Mouse (Mus musculus) hindbrain, embryonic 16.5 days (tissue): Measurements from ENCODE around the gene Pdzd2. TPM values are rescaled to one million over a fixed set of nuclear protein-coding genes. Genes with fewer than 3 reads are reported as not detected.

ENCODE experiments used
- ATAC-seq: fragments of 200-750 bp; cut with Nextera tagmentation; 2 replicates; pipeline ENCODE4 v1.8.0; 2017; ENCODE audit warnings: moderate TSS enrichment, moderate library complexity
- H3K27ac ChIP-seq: fragments of 300-500 bp; sonication (generic); 2 replicates; pipeline ENCODE4 v1.5.1; 2014; ENCODE audit warnings: low read depth, mild to moderate bottlenecking, control low read depth, low read length, moderate library complexity
- H3K27me3 ChIP-seq: fragments of 300-500 bp; sonication (generic); replicated peaks from 2 replicates; pipeline ENCODE4 v1.6.1; 2014; ENCODE audit warnings: low read length; ENCODE audit not compliant: control insufficient read depth, insufficient read depth
- H3K36me3 ChIP-seq: fragments of 300-500 bp; sonication (generic); 2 replicates; pipeline ENCODE4 v1.6.1; 2014; ENCODE audit warnings: mild to moderate bottlenecking, low read length, moderate library complexity, mixed read lengths; ENCODE audit not compliant: control insufficient read depth, insufficient read depth
- H3K4me1 ChIP-seq: fragments of 300-500 bp; sonication (generic); 2 replicates; pipeline ENCODE4 v1.6.1; 2014; ENCODE audit warnings: low read depth, low read length; ENCODE audit not compliant: control insufficient read depth, insufficient read depth
- H3K4me2 ChIP-seq: fragments of 300-500 bp; sonication (generic); 2 replicates; pipeline ENCODE4 v1.6.1; 2014; ENCODE audit warnings: mild to moderate bottlenecking, low read length, control low read depth, moderate library complexity
- H3K4me3 ChIP-seq: fragments of 300-500 bp; sonication (generic); 2 replicates; pipeline ENCODE4 v1.5.1; 2014; ENCODE audit warnings: mild to moderate bottlenecking, low read length, control low read depth, moderate library complexity
- H3K9ac ChIP-seq: fragments of 300-500 bp; sonication (generic); 2 replicates; pipeline ENCODE4 v1.6.1; 2014; ENCODE audit warnings: low read depth, mild to moderate bottlenecking, control low read depth, low read length, moderate library complexity
- H3K9me3 ChIP-seq: fragments of 300-500 bp; sonication (generic); 2 replicates; pipeline ENCODE4 v1.6.1; 2014; ENCODE audit warnings: mild to moderate bottlenecking, low read length, moderate library complexity; ENCODE audit not compliant: control insufficient read depth
- WGBS: fragments of 180-500 bp; shearing (Covaris S2); extraction: QIAGEN DNeasy Blood & Tissue Kit; methylation state at CpG from one replicate; pipeline ENCODE4 v1.1.7; 2014; 5-methylcytosine and 5-hydroxymethylcytosine counted together
- polyA plus RNA-seq: library from polyadenylated mRNA; unstranded; fragments of >200 nt; fragmentation: Nextera tagmentation; extraction: Ambion mirVana; gene quantifications from 2 replicates; pipeline ENCODE4 v1.2.1, GENCODE M21; 2015

Pdzd2 gene
- polyA plus RNA-seq, 1 experiment from 2014 or later, result 19.5 TPM

DNA sequence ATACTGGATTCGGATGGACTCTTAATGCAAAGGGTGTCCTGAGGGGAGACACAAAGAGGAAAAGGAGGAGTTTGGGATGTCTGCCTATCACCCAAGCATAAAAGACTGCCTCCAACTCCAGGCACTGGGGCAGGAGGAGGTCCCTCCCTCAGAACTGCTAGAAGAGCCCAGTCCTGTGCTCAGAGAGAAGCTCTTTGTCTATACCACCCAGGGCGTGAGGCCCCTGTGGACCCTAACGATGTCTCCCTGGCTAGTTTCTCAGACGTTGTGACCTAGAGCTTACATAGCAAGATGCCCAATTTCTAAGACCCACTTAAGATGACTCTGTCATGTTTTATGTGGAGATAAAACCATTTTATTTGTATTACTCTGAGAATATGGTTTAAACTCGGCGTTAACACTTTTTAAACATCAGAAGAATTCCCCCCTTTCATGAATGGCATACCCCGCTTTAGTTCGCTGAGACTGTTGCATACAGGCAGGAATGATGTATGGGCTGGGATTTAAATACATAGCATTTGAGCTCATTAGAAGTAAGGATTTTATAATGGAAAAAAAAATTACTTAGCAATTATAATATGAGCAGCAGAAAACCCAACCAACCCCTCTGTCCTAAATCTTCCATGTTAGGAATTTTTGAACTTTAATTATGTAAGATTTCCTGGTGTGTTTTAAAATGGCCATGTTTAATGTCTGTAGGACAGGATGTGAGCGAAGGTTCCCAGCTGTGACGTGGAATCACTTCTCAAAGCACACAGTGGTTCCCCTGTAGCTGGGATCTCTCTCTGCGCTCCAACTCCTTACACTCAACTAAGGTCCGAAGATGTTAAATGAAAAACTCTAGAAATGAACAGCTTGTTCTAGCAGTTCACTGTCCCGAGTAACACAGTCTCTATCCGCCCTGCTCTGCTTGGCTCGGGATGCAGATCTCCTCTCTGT lies 268.6 kb downstream of the Pdzd2 start:
- H3K27me3 ChIP-seq, result no peaks in the 10 kb centered on the region
- H3K27ac ChIP-seq, result no peak overlapping the region
- H3K9me3 ChIP-seq, result no peaks in the 10 kb centered on the region
- 55% methylated on average over 15 of the region's 15 CpGs for WGBS
- H3K4me1 ChIP-seq, result no peaks in the 10 kb centered on the region
- ATAC-seq, result no peak
- no peak overlapping the region for H3K4me3 ChIP-seq
- no peak overlapping the region for H3K9ac ChIP-seq
- H3K4me2 ChIP-seq, result no peak overlapping the region
- no peaks in the 10 kb centered on the region for H3K36me3 ChIP-seq

- Histone ChIP-seq H3K4me2 (no peak overlapping the region), H3K27me3 (no peaks in the 10 kb centered on the region), H3K36me3 (no peaks in the 10 kb centered on the region), H3K4me1 (no peaks in the 10 kb centered on the region), H3K27ac (no peak overlapping the region), H3K9me3 (no peaks in the 10 kb centered on the region), H3K9ac (no peak overlapping the region), H3K4me3 (no peak overlapping the region)
- ATAC-seq, result peak; percentile 65; the same call in 1 of the 2 replicates
- 49% methylated on average over 5 of the region's 5 CpGs for WGBS
Measured at GRCm38 (mm10) chr15:12468625-12469024, 271.1 kb downstream of the Pdzd2 start.

DNA sequence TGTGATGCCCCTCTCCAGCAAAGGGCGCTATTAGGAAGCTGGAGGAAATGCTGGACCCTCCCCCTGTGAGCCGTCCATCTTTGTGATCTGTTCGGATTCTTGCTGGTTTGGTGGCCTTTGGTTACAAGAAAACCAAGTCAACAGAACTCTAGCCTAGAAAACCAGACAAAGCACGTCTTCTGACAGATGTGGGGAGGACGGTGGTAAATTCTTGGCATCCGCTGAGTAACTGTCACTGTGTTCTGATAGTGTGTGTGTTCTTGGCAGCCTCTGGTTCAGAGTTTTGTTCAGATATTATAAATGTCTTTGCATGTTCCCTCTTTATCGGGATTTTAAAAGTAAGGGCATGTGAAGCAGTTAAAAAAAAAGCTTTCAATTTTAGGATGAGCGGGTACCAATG lies 274.0 kb downstream of the Pdzd2 start:
- H3K36me3 ChIP-seq, result no peaks in the 10 kb centered on the region
- H3K27ac ChIP-seq, result no peak overlapping the region
- no peak overlapping the region for H3K4me3 ChIP-seq
- no peak overlapping the region for H3K9ac ChIP-seq
- WGBS, result 80% methylated on average over 8 of the region's 8 CpGs
- H3K4me1 ChIP-seq, result no peaks in the 10 kb centered on the region
- no peak for ATAC-seq
- H3K27me3 ChIP-seq, result no peaks in the 10 kb centered on the region
- H3K9me3 ChIP-seq, result no peaks in the 10 kb centered on the region
- H3K4me2 ChIP-seq, result no peak overlapping the region

- no peak overlapping the region for H3K4me2 ChIP-seq
- no peaks in the 10 kb centered on the region for H3K36me3 ChIP-seq
- 64% methylated on average over 7 of the region's 7 CpGs for WGBS
- 0 out of 2 replicates have a peak, but pooled peaks have one; percentile 45 for ATAC-seq
- H3K9me3 ChIP-seq, result no peaks in the 10 kb centered on the region
- no peak overlapping the region for H3K9ac ChIP-seq
- no peaks in the 10 kb centered on the region for H3K27me3 ChIP-seq
- H3K4me3 ChIP-seq, result no peak overlapping the region
- H3K4me1 ChIP-seq, result no peaks in the 10 kb centered on the region
- no peak overlapping the region; the same call in 1 of the 2 replicates for H3K27ac ChIP-seq
Measured at GRCm38 (mm10) chr15:12456808-12457207, 282.9 kb downstream of the Pdzd2 start.

DNA sequence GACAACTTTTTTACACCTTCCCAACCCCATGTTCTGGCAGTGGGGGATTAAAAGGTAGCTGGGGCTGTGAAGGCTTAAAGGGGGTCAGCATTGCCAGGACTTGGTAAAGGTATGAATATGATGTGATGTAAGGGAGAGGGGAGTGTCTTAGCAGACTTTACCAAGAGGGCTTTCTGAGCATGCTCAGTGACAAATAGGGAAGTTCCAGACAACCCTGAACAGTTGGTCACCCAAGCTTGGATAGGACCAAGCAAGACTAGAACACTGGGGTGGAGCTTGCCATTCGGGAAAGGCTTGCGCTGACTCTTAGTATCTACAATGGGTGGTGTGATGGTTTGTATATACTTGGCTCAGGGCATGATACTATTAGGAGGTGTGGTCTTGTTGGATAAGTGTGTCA lies 286.4 kb downstream of the Pdzd2 start:
- Histone ChIP-seq H3K9me3 (no peaks in the 10 kb centered on the region), H3K4me3 (no peak overlapping the region), H3K9ac (no peak overlapping the region), H3K27me3 (no peaks in the 10 kb centered on the region), H3K27ac (no peak overlapping the region), H3K4me2 (no peak overlapping the region), H3K4me1 (peaks cover 3% of the 10 kb centered on the region; the same call in 1 of the 2 replicates), H3K36me3 (no peaks in the 10 kb centered on the region)
- WGBS, result 100% methylated on average over 2 of the region's 2 CpGs
- ATAC-seq, result no peak

- ATAC-seq, result no peak
- no peaks in the 10 kb centered on the region for H3K27me3 ChIP-seq
- no peak overlapping the region for H3K4me3 ChIP-seq
- no peak overlapping the region for H3K4me2 ChIP-seq
- 82% methylated on average over 6 of the region's 6 CpGs for WGBS
- no peak overlapping the region for H3K9ac ChIP-seq
- H3K9me3 ChIP-seq, result no peaks in the 10 kb centered on the region
- no peak overlapping the region for H3K27ac ChIP-seq
- H3K4me1 ChIP-seq, result peaks cover 3% of the 10 kb centered on the region; the same call in 1 of the 2 replicates
- no peaks in the 10 kb centered on the region for H3K36me3 ChIP-seq
Measured at GRCm38 (mm10) chr15:12452141-12452995, 287.4 kb downstream of the Pdzd2 start.

DNA sequence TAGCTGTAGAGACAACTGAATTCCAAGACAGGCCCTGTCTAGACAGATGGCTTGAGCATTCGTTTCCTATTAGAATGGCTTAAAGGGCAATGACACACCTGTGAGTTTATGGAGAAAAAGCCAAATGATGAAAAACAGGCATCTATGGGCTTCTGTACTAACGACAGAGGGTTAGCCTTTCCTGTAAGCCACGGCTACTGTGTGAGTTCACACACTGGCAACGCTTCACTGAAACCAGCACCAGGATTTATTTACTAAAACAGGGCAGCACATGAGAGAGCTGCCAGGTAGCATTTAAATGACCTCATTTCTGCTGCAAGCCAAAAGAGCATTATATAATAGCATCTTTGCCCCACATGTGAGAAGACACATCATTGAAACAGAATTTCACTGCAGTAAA lies 288.3 kb downstream of the Pdzd2 start:
- Histone ChIP-seq H3K4me1 (peaks cover 3% of the 10 kb centered on the region; the same call in 1 of the 2 replicates), H3K36me3 (no peaks in the 10 kb centered on the region), H3K9ac (no peak overlapping the region), H3K4me2 (no peak overlapping the region), H3K27ac (no peak overlapping the region), H3K4me3 (no peak overlapping the region), H3K27me3 (no peaks in the 10 kb centered on the region), H3K9me3 (no peaks in the 10 kb centered on the region)
- WGBS, result 63% methylated on average over 4 of the region's 4 CpGs
- peak; percentile 66 for ATAC-seq

- no peak overlapping the region for H3K4me2 ChIP-seq
- no peaks in the 10 kb centered on the region for H3K36me3 ChIP-seq
- ATAC-seq, result no peak
- no peak overlapping the region for H3K27ac ChIP-seq
- no peak overlapping the region for H3K9ac ChIP-seq
- peaks cover 3% of the 10 kb centered on the region; the same call in 1 of the 2 replicates for H3K4me1 ChIP-seq
- no peaks in the 10 kb centered on the region for H3K27me3 ChIP-seq
- H3K9me3 ChIP-seq, result no peaks in the 10 kb centered on the region
- 82% methylated on average over 6 of the region's 6 CpGs for WGBS
- no peak overlapping the region for H3K4me3 ChIP-seq
Measured at GRCm38 (mm10) chr15:12450790-12451189, 288.9 kb downstream of the Pdzd2 start.

DNA sequence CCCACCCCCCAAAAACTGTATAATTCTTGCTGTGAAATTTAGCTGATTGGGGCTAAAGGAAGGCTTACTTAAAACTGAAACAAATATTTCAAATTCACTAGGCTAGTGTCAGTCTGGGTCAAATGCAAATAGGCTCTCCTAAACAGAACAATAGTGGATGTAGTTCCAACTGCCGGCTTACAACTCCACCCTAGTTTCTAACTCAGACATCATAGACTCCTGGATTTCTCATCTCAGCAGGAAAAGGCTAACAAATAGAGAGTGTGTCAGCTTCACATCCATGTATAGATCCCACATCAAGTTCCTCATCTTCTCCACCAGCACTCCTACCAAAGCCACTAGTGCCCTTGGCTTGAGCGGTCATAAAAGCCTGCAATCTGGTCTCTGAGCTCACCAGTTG lies 290.4 kb downstream of the Pdzd2 start:
- Histone ChIP-seq H3K9me3 (no peaks in the 10 kb centered on the region), H3K27ac (no peak overlapping the region), H3K4me1 (peaks cover 3% of the 10 kb centered on the region; the same call in 1 of the 2 replicates), H3K4me3 (no peak overlapping the region), H3K4me2 (no peak overlapping the region), H3K9ac (no peak overlapping the region), H3K27me3 (no peaks in the 10 kb centered on the region), H3K36me3 (no peaks in the 10 kb centered on the region)
- WGBS, result 69% methylated on average over 2 of the region's 2 CpGs
- ATAC-seq, result no peak
